Mouse (Mus musculus): Measurements from ENCODE around the gene Gm17660.

- TF ChIP-seq CTCF (IDR thresholded peaks at IDR 0.05; ENCODE audit: extremely low read depth, insufficient read length, insufficient replicate concordance, low read depth, low read length) (no peak), POLR2A (IDR thresholded peaks at IDR 0.05; ENCODE audit: low read depth, low read length) (no peak)
Observed at GRCm38 (mm10) chr5:104095416-104096077, 18.1 kb upstream of the Gm17660 start.

Data from small intestine, adult 2 months (tissue).